Mouse (Mus musculus): ENCODE results near the gene Dhx30. TPM values are rescaled to one million over a fixed set of nuclear protein-coding genes. Genes with fewer than 3 reads are reported as not detected.

Dhx30 gene
- polyA plus RNA-seq, 1 experiment: not detected

DNA sequence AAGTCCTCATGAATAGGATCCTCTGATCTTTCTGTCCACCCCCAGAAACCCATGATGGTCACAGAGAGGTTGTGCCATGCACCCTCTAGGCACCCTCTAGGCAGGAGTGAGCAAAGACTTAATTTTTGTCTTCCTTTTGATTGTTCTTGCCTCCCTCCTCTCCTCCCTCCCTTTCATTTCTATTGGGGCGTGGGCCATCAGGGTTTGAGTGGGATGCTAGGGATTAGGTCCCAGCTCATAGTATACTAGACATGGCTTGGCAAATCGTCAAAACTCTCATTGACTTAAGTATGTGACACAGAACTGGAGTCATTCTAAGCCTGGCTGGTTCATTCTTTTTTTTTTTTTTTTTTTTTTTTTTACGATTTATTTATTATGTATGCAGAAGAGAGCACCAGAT lies 62.8 kb downstream of the Dhx30 start:
- Histone ChIP-seq H3K4me3 (ENCODE audit: insufficient read depth, low read depth, low read length) (peak overlapping the region; percentile 28), H3K4me1 (ENCODE audit: control insufficient read depth, insufficient read depth, low read length) (peaks cover 9% of the 10 kb centered on the region), H3K27ac (ENCODE audit: insufficient read depth, low read depth, low read length) (peak overlapping the region; percentile 31; the same call in 1 of the 2 replicates)
- TF ChIP-seq POLR2A (IDR thresholded peaks at IDR 0.05; ENCODE audit: insufficient read depth, low read depth, low read length): no peak
- TF ChIP-seq CTCF (IDR thresholded peaks at IDR 0.05; ENCODE audit: insufficient read depth, low read depth, low read length): no peak
- 13% methylated on average over 3 of the region's 3 CpGs for WGBS

DNA sequence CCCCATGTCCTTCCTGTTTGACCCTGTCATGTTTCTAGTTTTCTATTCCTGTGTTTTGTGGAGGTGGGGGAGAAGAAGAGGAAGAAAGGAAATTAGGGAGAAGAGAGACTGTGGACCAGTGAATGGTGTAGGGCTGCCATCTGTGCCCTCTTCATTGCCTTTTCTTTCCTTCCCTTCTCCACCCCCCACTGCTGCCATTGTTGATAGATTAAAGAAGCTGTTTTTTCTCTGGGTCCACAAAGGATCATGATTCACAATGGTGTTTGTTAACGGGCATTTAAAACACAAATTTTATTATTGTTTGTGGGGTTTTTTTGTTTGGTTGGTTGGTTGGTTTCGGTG lies 63.6 kb downstream of the Dhx30 start:
- Histone ChIP-seq H3K4me3 (ENCODE audit: insufficient read depth, low read depth, low read length) (peak overlapping the region; percentile 40), H3K4me1 (ENCODE audit: control insufficient read depth, insufficient read depth, low read length) (peaks cover 9% of the 10 kb centered on the region), H3K27ac (ENCODE audit: insufficient read depth, low read depth, low read length) (peak overlapping the region; percentile 95)
- 16% methylated on average over 2 of the region's 2 CpGs for WGBS
- TF ChIP-seq CTCF (IDR thresholded peaks at IDR 0.05; ENCODE audit: insufficient read depth, low read depth, low read length): no peak
- TF ChIP-seq POLR2A (IDR thresholded peaks at IDR 0.05; ENCODE audit: insufficient read depth, low read depth, low read length): no peak

DNA sequence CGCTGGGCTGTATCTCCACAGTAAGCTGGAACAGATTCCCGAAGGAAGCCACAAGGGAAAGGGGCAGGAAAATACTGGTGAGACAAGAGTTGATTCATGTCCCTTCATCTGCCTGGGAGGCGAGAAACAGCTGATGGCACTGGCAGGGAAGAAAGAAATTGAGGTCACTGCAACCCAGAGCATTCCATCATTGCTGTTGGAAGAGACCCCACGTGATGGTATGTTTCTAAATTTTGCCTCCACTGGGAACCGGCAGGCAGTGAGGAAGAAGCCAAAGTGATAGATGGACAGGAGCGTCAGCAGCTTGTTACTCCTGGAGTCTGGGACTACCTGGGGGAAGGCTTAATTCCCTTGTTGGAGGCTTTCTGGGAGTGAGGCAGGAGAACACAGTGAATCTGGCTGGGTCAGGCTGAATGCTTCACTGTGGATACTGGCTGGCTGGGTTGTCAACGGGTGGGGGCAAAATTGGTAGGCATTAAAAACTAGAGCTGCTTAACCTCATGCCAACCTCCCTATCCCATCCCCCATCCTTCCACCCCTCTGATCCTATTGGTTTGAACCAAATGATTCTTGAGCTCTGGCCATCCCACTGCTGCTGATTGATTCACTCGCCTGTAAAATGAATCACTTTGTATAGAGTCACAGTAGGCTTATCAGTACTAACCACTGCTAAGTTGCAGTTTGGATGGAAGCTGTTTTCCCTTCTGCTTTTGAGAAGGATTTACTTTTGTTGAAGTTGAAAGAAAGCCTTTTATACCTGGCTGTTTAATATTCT lies 64.1 kb downstream of the Dhx30 start:
- peak overlapping the region; percentile 95 for H3K27ac ChIP-seq (ENCODE audit: insufficient read depth, low read depth, low read length)
- H3K4me3 ChIP-seq (ENCODE audit: insufficient read depth, low read depth, low read length): peak overlapping the region; percentile 73
- TF ChIP-seq CTCF (IDR thresholded peaks at IDR 0.05; ENCODE audit: insufficient read depth, low read depth, low read length): no peak
- TF ChIP-seq POLR2A (IDR thresholded peaks at IDR 0.05; ENCODE audit: insufficient read depth, low read depth, low read length): no peak
- H3K4me1 ChIP-seq (ENCODE audit: control insufficient read depth, insufficient read depth, low read length): peaks cover 9% of the 10 kb centered on the region
- WGBS: 8% methylated on average over 8 of the region's 8 CpGs

DNA sequence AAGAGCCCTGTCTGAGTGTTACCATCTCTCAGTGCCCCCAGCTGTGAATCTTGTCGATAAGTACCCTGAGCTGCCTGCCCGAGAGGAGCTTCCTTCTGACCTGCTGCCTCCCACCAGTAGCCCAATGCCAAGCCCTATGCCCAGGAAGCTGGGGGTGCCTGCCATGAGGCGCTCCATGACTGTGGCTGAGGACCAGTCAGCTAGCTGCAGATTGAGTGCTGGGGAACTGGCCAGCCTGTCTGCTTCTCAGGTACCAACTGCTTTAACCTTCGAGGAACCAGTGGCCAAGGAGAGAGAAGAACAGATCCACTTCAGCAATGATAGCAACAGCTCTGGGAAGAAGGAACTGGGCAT lies 64.7 kb downstream of the Dhx30 start:
- Histone ChIP-seq H3K4me3 (ENCODE audit: insufficient read depth, low read depth, low read length) (peak overlapping the region; percentile 73), H3K4me1 (ENCODE audit: control insufficient read depth, insufficient read depth, low read length) (peaks cover 9% of the 10 kb centered on the region), H3K27ac (ENCODE audit: insufficient read depth, low read depth, low read length) (peak overlapping the region; percentile 95)
- TF ChIP-seq CTCF (IDR thresholded peaks at IDR 0.05; ENCODE audit: insufficient read depth, low read depth, low read length) (no peak), POLR2A (IDR thresholded peaks at IDR 0.05; ENCODE audit: insufficient read depth, low read depth, low read length) (no peak)
- WGBS: 20% methylated on average over 4 of the region's 4 CpGs

DNA sequence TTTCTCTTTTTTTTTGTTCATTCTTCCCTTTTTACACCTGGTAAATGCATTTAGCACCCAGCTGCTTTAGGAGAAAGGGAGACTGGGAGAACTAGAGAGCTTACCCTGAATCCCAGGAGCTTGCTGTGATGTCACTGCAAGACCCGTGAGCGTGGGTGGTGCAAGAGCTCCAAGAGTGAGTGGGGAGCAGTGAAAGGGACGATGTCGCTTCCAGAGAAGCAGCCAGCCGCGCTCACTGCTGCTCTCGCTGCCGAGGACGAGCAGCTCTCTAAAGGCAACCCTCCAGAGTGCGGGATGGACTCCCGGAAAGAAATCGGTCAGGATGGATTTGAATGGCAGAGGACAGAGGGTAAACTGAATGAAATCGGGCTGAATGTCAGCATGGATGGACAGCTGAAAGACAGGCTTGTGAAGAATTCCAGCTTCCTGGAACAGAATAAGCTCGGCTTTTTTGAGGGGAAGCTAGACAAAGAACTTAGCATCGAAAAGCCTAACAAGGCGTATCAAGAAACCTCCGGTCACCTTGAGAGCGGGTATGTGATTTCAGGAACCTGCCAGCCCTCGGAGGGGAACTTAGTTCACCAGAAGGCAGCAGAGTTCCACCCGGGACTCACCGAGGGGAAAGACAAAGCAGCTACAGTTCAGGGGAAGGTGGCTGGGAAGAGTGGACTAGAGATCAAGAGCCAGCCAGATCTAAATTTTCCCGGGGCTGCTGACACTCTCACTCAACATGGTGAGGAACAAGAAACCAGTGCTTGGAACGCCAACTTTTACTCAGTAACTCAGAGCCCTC lies 65.6 kb downstream of the Dhx30 start:
- peaks cover 9% of the 10 kb centered on the region for H3K4me1 ChIP-seq (ENCODE audit: control insufficient read depth, insufficient read depth, low read length)

DNA sequence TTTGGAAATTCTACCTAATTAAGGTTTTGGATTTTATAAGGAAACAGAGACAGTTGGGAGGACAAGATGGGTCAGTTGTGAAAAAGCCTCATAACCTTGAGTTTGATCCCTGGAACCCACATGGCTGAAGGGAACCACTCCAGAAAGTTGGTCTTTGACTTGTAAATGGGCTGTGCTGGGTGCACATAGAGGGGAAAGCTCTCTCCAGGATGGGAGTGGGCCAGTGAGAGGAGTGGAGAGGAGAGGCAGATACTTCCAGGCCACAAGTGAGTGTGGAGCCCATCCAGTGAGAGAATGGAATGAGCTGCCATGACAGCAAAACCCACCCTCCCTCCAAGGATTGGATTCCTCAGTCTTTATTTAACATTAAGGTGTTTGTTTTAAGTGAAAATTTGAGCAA lies 66.4 kb downstream of the Dhx30 start:
- H3K4me1 ChIP-seq (ENCODE audit: control insufficient read depth, insufficient read depth, low read length): peaks cover 7% of the 10 kb centered on the region
- H3K4me3 ChIP-seq (ENCODE audit: insufficient read depth, low read depth, low read length): no peak overlapping the region
- peak overlapping the region; percentile 30 for H3K27ac ChIP-seq (ENCODE audit: insufficient read depth, low read depth, low read length)
- TF ChIP-seq CTCF (IDR thresholded peaks at IDR 0.05; ENCODE audit: insufficient read depth, low read depth, low read length): no peak
- no peak for TF ChIP-seq POLR2A (IDR thresholded peaks at IDR 0.05; ENCODE audit: insufficient read depth, low read depth, low read length)

More for the DNA sequence above, 65.6 kb downstream of the Dhx30 start:
- H3K27ac ChIP-seq (ENCODE audit: insufficient read depth, low read depth, low read length): peak overlapping the region; percentile 95
- H3K4me3 ChIP-seq (ENCODE audit: insufficient read depth, low read depth, low read length): peak overlapping the region; percentile 73
- TF ChIP-seq POLR2A (IDR thresholded peaks at IDR 0.05; ENCODE audit: insufficient read depth, low read depth, low read length) (peak; percentile 68), CTCF (IDR thresholded peaks at IDR 0.05; ENCODE audit: insufficient read depth, low read depth, low read length) (no peak)
- 2% methylated on average over 23 of the region's 23 CpGs for WGBS

DNA sequence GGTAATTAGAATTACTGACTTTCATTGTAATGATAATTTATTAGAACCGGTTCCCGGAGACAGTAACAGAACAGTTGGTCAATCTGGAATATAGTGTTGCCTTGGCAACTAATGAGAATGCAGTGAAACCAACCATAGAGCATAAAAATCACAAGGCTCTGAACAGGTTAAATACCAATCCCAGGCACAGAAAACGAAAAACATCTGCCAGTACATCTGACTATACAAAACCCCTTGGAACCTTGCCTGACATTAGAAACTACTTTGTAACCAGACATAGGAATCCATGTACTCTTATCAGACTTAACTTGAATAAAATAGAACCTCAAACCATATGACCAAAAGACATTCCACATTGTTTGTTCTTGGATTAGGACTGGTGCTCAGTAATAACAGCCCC lies 69.8 kb downstream of the Dhx30 start:
- WGBS: 46% methylated on average over 3 of the region's 3 CpGs

DNA sequence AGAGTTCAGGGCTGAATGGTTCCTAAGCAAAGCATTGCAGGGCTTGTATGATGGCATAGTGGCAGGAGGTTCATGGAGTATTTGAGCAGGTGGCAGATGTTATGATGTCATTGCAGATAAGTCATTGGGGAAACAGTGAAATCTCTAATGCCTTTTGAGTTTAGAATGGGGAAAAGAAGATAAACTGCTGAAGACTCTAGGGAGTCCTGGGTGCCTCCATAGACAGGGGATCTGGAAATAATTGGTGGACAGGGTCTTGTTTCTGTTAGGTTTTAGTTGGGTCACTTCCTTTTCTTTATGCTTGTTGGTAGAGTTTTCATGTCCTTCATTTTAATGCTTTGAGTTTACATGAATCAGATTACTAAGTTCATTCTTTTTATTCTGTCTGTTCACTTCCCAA lies 70.4 kb downstream of the Dhx30 start:
- Histone ChIP-seq H3K4me1 (ENCODE audit: control insufficient read depth, insufficient read depth, low read length) (peaks cover 3% of the 10 kb centered on the region; the same call in 1 of the 2 replicates), H3K27ac (ENCODE audit: insufficient read depth, low read depth, low read length) (no peak overlapping the region), H3K4me3 (ENCODE audit: insufficient read depth, low read depth, low read length) (no peak overlapping the region)
- TF ChIP-seq POLR2A (IDR thresholded peaks at IDR 0.05; ENCODE audit: insufficient read depth, low read depth, low read length): no peak
- TF ChIP-seq CTCF (IDR thresholded peaks at IDR 0.05; ENCODE audit: insufficient read depth, low read depth, low read length): no peak

More for the DNA sequence above, 69.8 kb downstream of the Dhx30 start:
- H3K27ac ChIP-seq (ENCODE audit: insufficient read depth, low read depth, low read length): no peak overlapping the region
- peaks cover 4% of the 10 kb centered on the region for H3K4me1 ChIP-seq (ENCODE audit: control insufficient read depth, insufficient read depth, low read length)
- no peak overlapping the region for H3K4me3 ChIP-seq (ENCODE audit: insufficient read depth, low read depth, low read length)
- TF ChIP-seq CTCF (IDR thresholded peaks at IDR 0.05; ENCODE audit: insufficient read depth, low read depth, low read length) (no peak), POLR2A (IDR thresholded peaks at IDR 0.05; ENCODE audit: insufficient read depth, low read depth, low read length) (no peak)

DNA sequence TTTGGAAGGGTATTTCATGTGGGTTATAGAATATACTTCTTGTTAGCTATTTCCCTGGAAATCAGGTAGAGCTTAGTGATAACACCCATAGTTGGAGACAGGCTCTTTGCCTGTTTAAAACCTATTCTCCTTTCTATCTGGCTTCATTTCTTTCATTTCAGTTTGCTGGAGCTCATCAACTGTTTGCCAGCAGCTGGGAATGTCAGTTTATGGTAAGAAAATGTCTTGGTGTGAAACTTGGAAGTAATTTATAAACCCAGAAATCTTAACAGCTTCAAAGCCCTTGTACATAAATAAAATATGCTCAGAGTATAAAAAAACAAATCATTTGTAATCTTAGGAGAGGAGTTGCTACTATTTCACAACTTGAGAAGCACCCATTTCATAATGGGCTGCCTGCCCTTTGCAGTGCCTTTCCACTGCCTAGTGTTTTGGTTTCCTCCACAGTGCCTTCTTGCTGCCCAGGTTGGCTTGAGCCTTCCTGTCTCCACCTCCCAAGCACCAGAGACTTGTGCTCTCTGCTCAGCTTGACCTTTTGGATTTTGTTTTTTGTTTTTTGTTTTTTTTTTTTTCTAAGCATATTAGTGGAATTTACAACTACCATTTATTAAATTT lies 71.8 kb downstream of the Dhx30 start:
- TF ChIP-seq POLR2A (IDR thresholded peaks at IDR 0.05; ENCODE audit: insufficient read depth, low read depth, low read length) (no peak), CTCF (IDR thresholded peaks at IDR 0.05; ENCODE audit: insufficient read depth, low read depth, low read length) (no peak)
- Histone ChIP-seq H3K4me1 (ENCODE audit: control insufficient read depth, insufficient read depth, low read length) (no peaks in the 10 kb centered on the region), H3K4me3 (ENCODE audit: insufficient read depth, low read depth, low read length) (no peak overlapping the region), H3K27ac (ENCODE audit: insufficient read depth, low read depth, low read length) (no peak overlapping the region)

Data from olfactory bulb, adult 2 months (tissue).